Mouse (Mus musculus): ENCODE measurements around the gene Dad1. TPM values are rescaled to one million over a fixed set of nuclear protein-coding genes. Genes with fewer than 3 reads are reported as not detected.

The Dad1 gene
- total RNA-seq, 2 experiments from 2014 or later = 26.9 to 78.6 TPM

- peak; percentile 73 for ATAC-seq (replicated peaks; ENCODE audit: low FRiP score, poor library complexity, severe bottlenecking)
Measured at GRCm38 (mm10) chr14:54227911-54228451, 25.9 kb downstream of the Dad1 start.

GRCm38 (mm10) chr14:54226911-54227811 is 26.7 kb downstream of the Dad1 start:
- peak; percentile 88 for ATAC-seq (replicated peaks; ENCODE audit: low FRiP score, poor library complexity, severe bottlenecking)

GRCm38 (mm10) chr14:54225725-54226124 is 28.2 kb downstream of the Dad1 start:
- no peak for ATAC-seq (replicated peaks; ENCODE audit: low FRiP score, poor library complexity, severe bottlenecking)

GRCm38 (mm10) chr14:54224484-54225467 is 29.1 kb downstream of the Dad1 start:
- no peak for ATAC-seq (replicated peaks; ENCODE audit: low FRiP score, poor library complexity, severe bottlenecking)

- no peak for ATAC-seq (replicated peaks; ENCODE audit: low FRiP score, poor library complexity, severe bottlenecking)
Measured at GRCm38 (mm10) chr14:54224064-54224417, 29.9 kb downstream of the Dad1 start.

GRCm38 (mm10) chr14:54223315-54224063 is 30.4 kb downstream of the Dad1 start:
- ATAC-seq (replicated peaks; ENCODE audit: low FRiP score, poor library complexity, severe bottlenecking) = no peak

- no peak for ATAC-seq (replicated peaks; ENCODE audit: low FRiP score, poor library complexity, severe bottlenecking)
Measured at GRCm38 (mm10) chr14:54222289-54222727, 31.6 kb downstream of the Dad1 start.

- ATAC-seq (replicated peaks; ENCODE audit: low FRiP score, poor library complexity, severe bottlenecking) = no peak
Measured at GRCm38 (mm10) chr14:54221641-54222040, 32.3 kb downstream of the Dad1 start.

- ATAC-seq (replicated peaks; ENCODE audit: low FRiP score, poor library complexity, severe bottlenecking) = no peak
Measured at GRCm38 (mm10) chr14:54220726-54221494, 33.0 kb downstream of the Dad1 start.

- no peak for ATAC-seq (replicated peaks; ENCODE audit: low FRiP score, poor library complexity, severe bottlenecking)
Measured at GRCm38 (mm10) chr14:54219849-54220248, 34.1 kb downstream of the Dad1 start.

- ATAC-seq (replicated peaks; ENCODE audit: low FRiP score, poor library complexity, severe bottlenecking) = no peak
Measured at GRCm38 (mm10) chr14:54219256-54219655, 34.6 kb downstream of the Dad1 start.

GRCm38 (mm10) chr14:54218721-54219120 is 35.2 kb downstream of the Dad1 start:
- no peak for ATAC-seq (replicated peaks; ENCODE audit: low FRiP score, poor library complexity, severe bottlenecking)

GRCm38 (mm10) chr14:54218233-54218632 is 35.7 kb downstream of the Dad1 start:
- no peak for ATAC-seq (replicated peaks; ENCODE audit: low FRiP score, poor library complexity, severe bottlenecking)

GRCm38 (mm10) chr14:54216126-54216525 is 37.8 kb downstream of the Dad1 start:
- ATAC-seq (replicated peaks; ENCODE audit: low FRiP score, poor library complexity, severe bottlenecking) = no peak

- ATAC-seq (replicated peaks; ENCODE audit: low FRiP score, poor library complexity, severe bottlenecking) = no peak
Measured at GRCm38 (mm10) chr14:54214901-54215300, 39.0 kb downstream of the Dad1 start.

- ATAC-seq (replicated peaks; ENCODE audit: low FRiP score, poor library complexity, severe bottlenecking) = no peak
Measured at GRCm38 (mm10) chr14:54214477-54214876, 39.4 kb downstream of the Dad1 start.

- no peak for ATAC-seq (replicated peaks; ENCODE audit: low FRiP score, poor library complexity, severe bottlenecking)
Measured at GRCm38 (mm10) chr14:54213734-54214133, 40.2 kb downstream of the Dad1 start.

GRCm38 (mm10) chr14:54211755-54212154 is 42.1 kb downstream of the Dad1 start:
- ATAC-seq (replicated peaks; ENCODE audit: low FRiP score, poor library complexity, severe bottlenecking) = no peak

GRCm38 (mm10) chr14:54211199-54211598 is 42.7 kb downstream of the Dad1 start:
- ATAC-seq (replicated peaks; ENCODE audit: low FRiP score, poor library complexity, severe bottlenecking) = no peak

Data from erythroblast, adult 5-6 weeks (primary cell).